Mouse (Mus musculus): ENCODE measurements around the gene Myo1a.
"Not testable (repeated sequence)": the region's sequence is repeated elsewhere in the genome, so short reads cannot be mapped to it uniquely, and the experiment has no call there.

Gene Myo1a

DNA sequence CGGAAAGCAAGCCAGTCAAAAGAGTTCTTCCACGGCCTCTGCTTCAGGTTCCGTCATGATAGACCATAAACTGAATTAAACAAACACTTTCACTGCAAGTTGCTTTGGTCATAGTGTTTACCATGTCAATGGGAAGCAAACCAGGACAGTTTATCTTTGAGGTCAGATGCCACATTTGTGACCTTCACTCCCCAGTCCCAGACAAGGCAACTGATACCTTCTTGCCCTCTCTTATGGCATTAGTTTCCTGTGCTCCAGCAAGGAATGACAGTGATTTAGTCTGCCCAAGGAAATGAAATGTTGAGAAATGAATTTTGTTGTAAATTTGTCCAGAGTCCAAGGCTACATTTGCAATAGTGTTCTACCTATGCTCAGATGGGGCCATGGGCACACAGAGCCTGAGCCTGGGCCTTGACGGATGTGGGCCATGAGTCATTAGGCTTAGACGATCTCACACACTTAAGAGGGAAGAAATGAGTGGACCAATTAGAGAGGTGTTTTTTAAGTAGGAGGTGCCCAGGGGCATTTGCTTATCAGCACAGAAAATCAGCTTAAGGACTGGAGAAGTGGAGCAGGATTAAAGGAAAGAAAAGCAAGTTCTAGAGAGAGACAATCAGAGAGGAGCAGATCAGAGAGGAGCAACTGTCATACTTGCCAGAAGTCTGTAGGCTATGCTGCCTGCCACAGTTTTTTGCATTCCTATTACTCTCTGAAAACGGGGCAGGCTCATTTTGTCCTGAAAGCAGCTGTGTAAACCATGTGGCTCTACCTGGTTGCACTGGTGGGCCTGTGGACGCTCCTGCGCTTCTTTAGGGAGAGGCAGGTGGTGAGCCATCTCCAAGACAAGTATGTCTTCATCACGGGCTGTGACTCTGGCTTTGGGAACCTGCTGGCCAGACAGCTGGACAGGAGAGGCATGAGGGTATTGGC lies 54.5 kb downstream of the Myo1a start, which contains the start of the genes Rdh1 and Rdh16f1:
Gene Rdh1, plus strand, starts transcription at position 541 of the 930 bp plus-strand sequence.
Gene Rdh16f1, plus strand, starts transcription at position 607 of the 930 bp plus-strand sequence.
- no peak for DNase-seq (ENCODE audit: low read depth, low spot score)

DNA sequence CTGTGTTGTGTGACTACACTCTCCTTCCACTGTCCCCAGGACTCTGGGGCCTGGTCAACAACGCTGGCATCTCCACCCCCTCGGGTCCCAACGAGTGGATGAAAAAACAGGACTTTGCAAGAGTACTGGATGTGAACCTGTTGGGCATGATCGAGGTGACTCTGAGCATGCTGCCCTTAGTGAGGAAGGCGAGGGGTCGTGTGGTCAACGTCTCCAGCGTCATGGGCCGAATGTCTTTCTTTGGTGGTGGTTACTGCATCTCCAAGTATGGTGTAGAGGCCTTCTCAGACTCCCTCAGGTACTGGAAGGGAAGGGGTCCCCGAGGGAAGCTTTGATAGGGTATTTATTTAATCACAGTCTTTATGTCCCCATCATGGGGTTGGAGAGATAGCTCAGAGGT lies 58.0 kb downstream of the Myo1a start:
- not testable (repeated sequence) for DNase-seq (ENCODE audit: low read depth, low spot score)

DNA sequence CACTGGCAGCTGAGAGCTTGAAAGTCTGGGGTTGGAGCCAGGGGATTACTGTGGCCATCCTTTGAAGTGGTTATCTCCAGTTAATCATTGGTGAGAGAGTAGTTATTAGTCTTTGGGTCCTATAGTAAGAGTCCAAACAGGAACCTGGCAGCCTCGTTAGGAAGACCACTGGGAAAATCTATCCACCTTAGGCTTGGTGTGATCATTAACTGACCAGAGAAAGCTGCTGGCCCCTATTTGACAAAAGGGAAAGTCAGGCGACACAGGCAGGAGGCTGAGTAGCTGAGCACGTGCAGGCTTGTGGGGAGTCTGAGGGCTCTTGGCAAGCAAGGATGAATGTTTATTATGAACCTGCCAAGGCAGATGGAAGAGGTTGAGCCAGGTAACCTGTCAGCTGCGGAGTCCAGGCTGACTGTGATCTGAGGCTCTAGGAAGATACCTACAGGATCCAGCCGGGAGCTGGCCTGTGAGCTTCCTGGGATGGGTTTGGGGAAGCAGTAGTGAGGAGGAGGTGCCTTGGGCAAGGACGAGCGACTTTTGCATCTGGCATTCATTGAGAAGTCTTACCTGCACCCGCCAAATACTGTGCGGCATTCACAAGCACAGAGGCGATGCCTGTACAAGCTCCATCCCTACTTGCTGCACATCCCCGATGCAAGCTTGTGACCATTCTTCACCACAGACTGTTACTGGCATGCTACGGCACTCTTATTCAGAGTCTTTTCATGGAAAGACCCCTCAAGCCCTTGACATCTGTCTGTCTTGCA lies 59.1 kb downstream of the Myo1a start:
- DNase-seq (ENCODE audit: low read depth, low spot score), result no peak

GRCm38 (mm10) chr10:127766564-127766963 lies 61.6 kb downstream of the Myo1a start:
- no peak for DNase-seq (ENCODE audit: low read depth, low spot score)

Data from forelimb bud, embryonic 11.5 days (tissue).